Mouse (Mus musculus): ENCODE data around the gene Nt5m. TPM values are rescaled to one million over a fixed set of nuclear protein-coding genes. Genes with fewer than 3 reads are reported as not detected.
"Not testable (repeated sequence)": the region's sequence is repeated elsewhere in the genome, so short reads cannot be mapped to it uniquely, and the experiment has no call there.

Nt5m gene
- polyA plus RNA-seq, 1 experiment from 2014 or later: 42.6 TPM

DNA sequence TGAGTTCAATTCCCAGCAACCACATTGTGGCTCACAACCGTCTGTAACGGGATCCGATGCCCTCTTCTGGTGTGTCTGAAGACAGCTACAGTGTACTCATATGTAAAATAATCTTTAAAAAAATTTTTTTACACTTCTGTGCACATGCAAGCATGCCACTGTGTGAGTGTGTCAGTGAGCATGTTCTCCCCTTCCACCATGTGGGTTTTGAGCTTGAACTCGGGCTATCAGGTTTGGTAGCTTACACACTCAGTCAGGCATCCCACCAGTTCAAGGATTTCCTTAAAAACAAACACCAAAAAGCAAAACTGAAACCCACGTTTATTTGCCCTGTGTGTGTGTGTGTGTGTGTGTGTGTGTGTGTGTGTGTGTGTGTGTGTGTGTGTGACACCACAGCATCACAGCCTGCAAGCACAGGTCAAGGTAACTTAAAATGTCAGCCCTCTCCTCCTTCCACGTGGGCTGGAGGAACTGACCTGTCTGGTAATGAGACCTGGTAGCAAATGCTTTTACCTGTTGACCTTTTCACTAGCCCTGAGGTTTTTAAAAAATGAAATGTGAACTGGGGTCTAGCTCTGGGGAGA, 23.7 kb upstream of the Nt5m start:
- H3K4me2 ChIP-seq (replicated peaks; ENCODE audit: low read depth, low read length): no peak overlapping the region
- no peak overlapping the region for H3K27ac ChIP-seq (ENCODE audit: low read depth, low read length)
- ATAC-seq (ENCODE audit: low FRiP score) (no peak), DNase-seq (ENCODE audit: low spot score) (no peak)
- no peaks in the 10 kb centered on the region for H3K27me3 ChIP-seq (ENCODE audit: control insufficient read depth, insufficient read depth, low read length)
- H3K9ac ChIP-seq (ENCODE audit: low read depth, low read length): no peak overlapping the region
- WGBS: 90% methylated on average over 6 of the region's 6 CpGs
- H3K9me3 ChIP-seq (ENCODE audit: control insufficient read depth, low read length): no peaks in the 10 kb centered on the region
- no peaks in the 10 kb centered on the region for H3K4me1 ChIP-seq (replicated peaks; ENCODE audit: control insufficient read depth, insufficient read depth, low read length)
- no peak overlapping the region for H3K4me3 ChIP-seq (ENCODE audit: low read depth, low read length)
- H3K36me3 ChIP-seq (ENCODE audit: control insufficient read depth, insufficient read depth, low read length): peaks cover 19% of the 10 kb centered on the region

DNA sequence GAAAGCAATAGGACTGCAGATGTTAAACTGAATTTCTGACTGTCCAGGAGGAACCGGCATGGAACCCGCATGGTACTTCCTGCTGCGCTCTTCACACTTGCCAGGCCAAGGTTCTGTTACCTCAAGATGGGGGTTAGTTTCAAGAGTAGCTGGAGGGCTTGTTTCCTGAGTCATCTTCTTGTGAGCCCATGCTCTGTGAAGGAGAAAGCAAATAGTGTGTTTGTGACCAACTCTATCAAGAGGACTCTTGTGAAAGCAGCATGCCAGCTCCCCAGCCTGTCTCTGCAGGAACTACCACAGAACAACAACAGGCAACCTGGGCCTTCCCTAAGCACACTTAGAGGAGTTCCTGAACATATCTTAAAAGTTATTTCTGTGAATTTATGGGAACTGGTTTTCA, 21.3 kb upstream of the Nt5m start:
- H3K9ac ChIP-seq (ENCODE audit: low read depth, low read length): no peak overlapping the region
- peaks cover 22% of the 10 kb centered on the region for H3K36me3 ChIP-seq (ENCODE audit: control insufficient read depth, insufficient read depth, low read length)
- no peak for DNase-seq (ENCODE audit: low spot score)
- no peak overlapping the region for H3K4me2 ChIP-seq (replicated peaks; ENCODE audit: low read depth, low read length)
- no peaks in the 10 kb centered on the region for H3K4me1 ChIP-seq (replicated peaks; ENCODE audit: control insufficient read depth, insufficient read depth, low read length)
- no peak overlapping the region for H3K4me3 ChIP-seq (ENCODE audit: low read depth, low read length)
- no peak for ATAC-seq (ENCODE audit: low FRiP score)
- no peaks in the 10 kb centered on the region for H3K9me3 ChIP-seq (ENCODE audit: control insufficient read depth, low read length)
- H3K27me3 ChIP-seq (ENCODE audit: control insufficient read depth, insufficient read depth, low read length): no peaks in the 10 kb centered on the region
- no peak overlapping the region for H3K27ac ChIP-seq (ENCODE audit: low read depth, low read length)
- WGBS: 96% methylated on average over 3 of the region's 3 CpGs

DNA sequence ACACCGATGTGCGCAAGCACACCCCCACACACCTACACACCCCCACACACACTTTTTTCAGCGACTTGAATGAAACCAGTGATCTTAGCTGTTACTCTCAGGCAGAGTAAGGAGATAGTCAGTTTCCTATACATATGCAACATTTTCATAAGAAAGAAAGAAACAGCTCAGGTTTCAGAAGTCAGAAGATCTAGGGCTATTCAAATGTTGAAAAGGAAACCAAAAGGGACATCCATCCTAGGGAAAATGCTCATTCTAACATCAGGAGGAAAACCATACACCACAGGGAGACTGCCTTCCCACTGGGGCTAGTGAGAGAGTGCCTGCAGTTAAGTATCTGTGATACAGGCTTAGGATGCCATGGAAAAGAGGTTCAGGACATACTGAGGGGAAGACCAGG, 17.6 kb upstream of the Nt5m start:
- WGBS: 85% methylated on average over 3 of the region's 3 CpGs
- H3K4me1 ChIP-seq (replicated peaks; ENCODE audit: control insufficient read depth, insufficient read depth, low read length): no peaks in the 10 kb centered on the region
- no peak overlapping the region for H3K27ac ChIP-seq (ENCODE audit: low read depth, low read length)
- peaks cover 26% of the 10 kb centered on the region for H3K36me3 ChIP-seq (ENCODE audit: control insufficient read depth, insufficient read depth, low read length)
- H3K27me3 ChIP-seq (ENCODE audit: control insufficient read depth, insufficient read depth, low read length): no peaks in the 10 kb centered on the region
- H3K9me3 ChIP-seq (ENCODE audit: control insufficient read depth, low read length): no peaks in the 10 kb centered on the region
- H3K4me2 ChIP-seq (replicated peaks; ENCODE audit: low read depth, low read length): no peak overlapping the region
- ATAC-seq (ENCODE audit: low FRiP score) (no peak), DNase-seq (ENCODE audit: low spot score) (no peak)
- no peak overlapping the region for H3K4me3 ChIP-seq (ENCODE audit: low read depth, low read length)
- H3K9ac ChIP-seq (ENCODE audit: low read depth, low read length): no peak overlapping the region

DNA sequence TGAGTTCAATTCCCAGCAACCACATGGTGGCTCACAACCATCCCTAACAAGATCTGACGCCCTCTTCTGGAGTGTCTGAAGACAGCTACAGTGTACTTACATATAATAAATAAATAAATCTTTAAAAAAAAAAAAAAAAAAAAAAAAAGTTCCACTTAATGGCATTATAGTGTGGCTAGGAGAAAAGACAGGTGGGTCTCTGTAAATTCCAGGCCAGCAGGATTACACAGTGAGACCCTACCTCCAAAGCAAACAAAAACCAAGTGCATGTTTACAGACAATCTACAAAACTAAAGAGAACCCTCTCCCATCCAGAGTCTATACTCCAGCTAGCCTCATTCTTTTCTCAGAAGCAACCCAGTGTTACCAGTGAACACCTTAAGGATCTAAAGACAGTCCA, 1.5 kb upstream of the Nt5m start:
- H3K36me3 ChIP-seq (ENCODE audit: control insufficient read depth, insufficient read depth, low read length); H3K27me3 ChIP-seq (ENCODE audit: control insufficient read depth, insufficient read depth, low read length); DNase-seq (ENCODE audit: low spot score); H3K4me1 ChIP-seq (replicated peaks; ENCODE audit: control insufficient read depth, insufficient read depth, low read length); H3K27ac ChIP-seq (ENCODE audit: low read depth, low read length); H3K4me3 ChIP-seq (ENCODE audit: low read depth, low read length); H3K9ac ChIP-seq (ENCODE audit: low read depth, low read length); ATAC-seq (ENCODE audit: low FRiP score); H3K9me3 ChIP-seq (ENCODE audit: control insufficient read depth, low read length): not testable (repeated sequence)
- peak overlapping the region; percentile 14; the same call in 1 of the 2 replicates for H3K4me2 ChIP-seq (replicated peaks; ENCODE audit: low read depth, low read length)
- WGBS: no CpG with 5 or more reads among the region's 1 CpGs

DNA sequence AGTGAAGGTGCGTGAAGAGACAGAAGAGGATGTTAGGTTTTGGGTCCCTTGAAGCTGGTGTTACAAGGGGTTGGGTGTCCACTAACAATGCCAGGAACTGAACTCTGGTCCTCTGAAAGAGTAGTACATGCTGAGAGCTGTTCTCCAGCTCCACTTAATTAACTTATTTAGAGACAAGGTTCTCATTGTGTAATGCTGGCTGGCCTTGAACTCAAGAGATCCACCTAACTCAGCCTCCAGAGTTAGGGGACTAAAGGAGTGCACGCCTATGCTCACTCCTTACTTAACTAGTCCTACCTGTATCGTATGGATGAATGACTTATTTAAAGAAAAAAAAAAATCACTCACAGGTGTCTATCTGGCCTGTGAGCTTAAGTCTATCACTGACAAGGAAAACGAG, 821 bp upstream of the Nt5m start:
- WGBS: 70% methylated on average over 4 of the region's 4 CpGs
- ATAC-seq (ENCODE audit: low FRiP score): no peak
- H3K4me2 ChIP-seq (replicated peaks; ENCODE audit: low read depth, low read length): peak overlapping the region; percentile 62
- DNase-seq (ENCODE audit: low spot score): no peak
- peak overlapping the region; percentile 98 for H3K4me3 ChIP-seq (ENCODE audit: low read depth, low read length)
- H3K9ac ChIP-seq (ENCODE audit: low read depth, low read length): peak overlapping the region; percentile 98
- H3K27ac ChIP-seq (ENCODE audit: low read depth, low read length): no peak overlapping the region
- H3K36me3 ChIP-seq (ENCODE audit: control insufficient read depth, insufficient read depth, low read length): no peaks in the 10 kb centered on the region
- H3K27me3 ChIP-seq (ENCODE audit: control insufficient read depth, insufficient read depth, low read length): no peaks in the 10 kb centered on the region
- peaks cover 3% of the 10 kb centered on the region for H3K4me1 ChIP-seq (replicated peaks; ENCODE audit: control insufficient read depth, insufficient read depth, low read length)
- no peaks in the 10 kb centered on the region for H3K9me3 ChIP-seq (ENCODE audit: control insufficient read depth, low read length)

DNA sequence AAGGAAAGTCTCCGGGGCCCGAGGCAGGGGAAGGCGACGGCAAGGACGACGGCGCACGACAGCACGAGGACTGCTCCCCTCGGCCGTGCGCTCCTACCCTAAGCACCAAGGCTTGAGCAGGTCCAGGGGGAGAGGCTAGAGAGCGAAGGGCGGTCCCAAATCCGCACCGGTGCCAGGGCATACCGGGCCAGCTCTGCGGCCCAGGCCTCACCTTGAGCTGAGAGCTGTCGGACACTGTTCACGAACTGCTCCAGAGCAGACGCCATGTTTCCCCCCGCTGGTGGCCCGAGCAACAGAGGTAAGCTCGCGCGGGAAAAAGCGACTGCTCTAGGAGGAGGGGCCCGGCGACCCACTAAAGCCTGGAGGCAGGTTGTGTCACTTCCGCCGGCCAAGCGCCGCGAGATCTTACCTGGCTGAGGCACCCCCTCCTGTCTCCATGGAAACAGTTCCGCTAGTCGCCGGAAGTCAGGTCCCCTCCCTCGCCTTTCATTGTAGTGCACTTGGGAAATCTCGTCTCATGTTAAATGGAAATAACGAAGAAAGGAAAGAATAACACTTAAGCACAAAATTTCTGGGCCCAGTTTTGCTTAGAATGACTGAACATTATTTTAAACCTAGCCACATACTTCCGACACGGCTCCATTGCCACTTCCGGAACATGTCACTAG, 346 bp downstream of the Nt5m start, which contains the start of gene Cops3:
Gene Cops3 (minus strand): TSS at position 380 of the 668 bp plus-strand sequence.
- peak within 1 kb of the TSS; percentile 98 for H3K4me3 ChIP-seq (ENCODE audit: low read depth, low read length)
- no peaks in the 10 kb centered on the region for H3K36me3 ChIP-seq (ENCODE audit: control insufficient read depth, insufficient read depth, low read length)
- peak within 1 kb of the TSS; percentile 96 for H3K27ac ChIP-seq (ENCODE audit: low read depth, low read length)
- DNase-seq (ENCODE audit: low spot score) (peak; percentile 97), ATAC-seq (ENCODE audit: low FRiP score) (peak; percentile 97)
- no peaks in the 10 kb centered on the region for H3K9me3 ChIP-seq (ENCODE audit: control insufficient read depth, low read length)
- H3K9ac ChIP-seq (ENCODE audit: low read depth, low read length): peak within 1 kb of the TSS; percentile 98
- peak within 1 kb of the TSS; percentile 62 for H3K4me2 ChIP-seq (replicated peaks; ENCODE audit: low read depth, low read length)
- H3K27me3 ChIP-seq (ENCODE audit: control insufficient read depth, insufficient read depth, low read length): no peaks in the 10 kb centered on the region
- WGBS: 1% methylated on average over 38 of the region's 43 CpGs
- H3K4me1 ChIP-seq (replicated peaks; ENCODE audit: control insufficient read depth, insufficient read depth, low read length): peaks cover 3% of the 10 kb centered on the region

DNA sequence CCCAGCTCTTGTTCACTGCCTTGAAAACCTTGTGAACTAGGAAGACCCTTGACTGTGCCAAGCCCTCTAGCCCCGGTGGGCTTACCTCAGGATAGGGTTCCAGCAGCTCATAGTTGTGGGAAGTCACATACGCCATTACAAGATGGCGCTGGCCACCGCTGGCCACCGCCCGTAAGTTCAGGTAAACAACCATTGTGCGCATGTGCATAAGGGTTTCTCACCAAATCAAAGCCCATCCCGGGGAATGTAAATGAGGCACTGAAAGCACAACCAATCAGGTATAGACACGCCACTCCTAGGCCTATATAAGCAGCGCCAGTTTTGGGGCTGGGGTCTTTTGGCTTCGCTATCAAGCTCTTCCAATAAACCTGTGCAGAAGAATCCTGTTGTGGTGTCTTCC, 7.1 kb downstream of the Nt5m start:
- Histone ChIP-seq H3K4me1 (replicated peaks; ENCODE audit: control insufficient read depth, insufficient read depth, low read length) (no peaks in the 10 kb centered on the region), H3K9me3 (ENCODE audit: control insufficient read depth, low read length) (no peaks in the 10 kb centered on the region), H3K27me3 (ENCODE audit: control insufficient read depth, insufficient read depth, low read length) (no peaks in the 10 kb centered on the region), H3K9ac (ENCODE audit: low read depth, low read length) (no peak overlapping the region), H3K36me3 (ENCODE audit: control insufficient read depth, insufficient read depth, low read length) (no peaks in the 10 kb centered on the region), H3K27ac (ENCODE audit: low read depth, low read length) (no peak overlapping the region), H3K4me3 (ENCODE audit: low read depth, low read length) (no peak overlapping the region), H3K4me2 (replicated peaks; ENCODE audit: low read depth, low read length) (no peak overlapping the region)
- no peak for ATAC-seq (ENCODE audit: low FRiP score)
- 94% methylated on average over 11 of the region's 11 CpGs for WGBS
- no peak for DNase-seq (ENCODE audit: low spot score)

DNA sequence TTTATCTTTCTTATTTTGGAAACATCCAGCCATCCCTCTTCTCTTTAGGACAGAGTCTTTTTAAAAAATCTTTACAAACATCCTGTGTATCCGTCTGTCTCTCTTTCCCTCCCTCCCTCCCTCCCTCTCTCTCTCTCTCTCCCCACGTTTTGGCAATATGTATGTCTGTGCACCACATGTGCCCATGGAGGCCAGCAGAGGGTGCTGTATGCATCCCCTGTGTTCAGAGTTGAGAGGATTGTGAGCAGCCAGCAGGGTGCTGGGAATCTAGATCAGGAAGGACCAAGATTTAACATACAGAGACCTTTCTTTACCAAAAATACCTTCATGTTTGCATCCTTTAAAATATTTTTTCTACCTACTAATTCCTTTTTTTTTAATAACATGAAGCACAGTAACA, 7.9 kb downstream of the Nt5m start:
- peak; percentile 65 for DNase-seq (ENCODE audit: low spot score)
- WGBS: 20% methylated on average over 2 of the region's 2 CpGs
- no peaks in the 10 kb centered on the region for H3K9me3 ChIP-seq (ENCODE audit: control insufficient read depth, low read length)
- H3K4me2 ChIP-seq (replicated peaks; ENCODE audit: low read depth, low read length): no peak overlapping the region
- no peak for ATAC-seq (ENCODE audit: low FRiP score)
- H3K27me3 ChIP-seq (ENCODE audit: control insufficient read depth, insufficient read depth, low read length): no peaks in the 10 kb centered on the region
- no peak overlapping the region for H3K27ac ChIP-seq (ENCODE audit: low read depth, low read length)
- no peaks in the 10 kb centered on the region for H3K4me1 ChIP-seq (replicated peaks; ENCODE audit: control insufficient read depth, insufficient read depth, low read length)
- H3K36me3 ChIP-seq (ENCODE audit: control insufficient read depth, insufficient read depth, low read length): no peaks in the 10 kb centered on the region
- H3K4me3 ChIP-seq (ENCODE audit: low read depth, low read length): peak overlapping the region; percentile 80
- no peak overlapping the region for H3K9ac ChIP-seq (ENCODE audit: low read depth, low read length)

Data from hindbrain, embryonic 11.5 days (tissue).